Mouse (Mus musculus) forebrain, embryonic 11.5 days (tissue): Measurements from ENCODE around the gene Capn15. TPM values are rescaled to one million over a fixed set of nuclear protein-coding genes. Genes with fewer than 3 reads are reported as not detected.

Source experiments
- ATAC-seq: fragments of 200-750 bp; cut with Nextera tagmentation; replicated peaks from 2 replicates; pipeline ENCODE4 v1.8.0; 2017; ENCODE audit warnings: moderate TSS enrichment; ENCODE audit not compliant: low FRiP score
- DNase-seq: peaks from one replicate; pipeline ENCODE4 v3.0.0-alpha.2; 2017; ENCODE audit warnings: low spot score
- H3K27ac ChIP-seq: fragments of 300-500 bp; sonication (generic); 2 replicates; pipeline ENCODE4 v1.5.1; 2014; ENCODE audit warnings: low read depth, low read length
- H3K27me3 ChIP-seq: fragments of 300-500 bp; sonication (generic); 2 replicates; pipeline ENCODE4 v1.6.1; 2014; ENCODE audit warnings: mild to moderate bottlenecking, low read length, mixed read lengths; ENCODE audit not compliant: control insufficient read depth, insufficient read depth
- H3K36me3 ChIP-seq: fragments of 300-500 bp; sonication (generic); 2 replicates; pipeline ENCODE4 v1.6.1; 2014; ENCODE audit warnings: mild to moderate bottlenecking, low read length, moderate library complexity, mixed read lengths; ENCODE audit not compliant: control insufficient read depth, insufficient read depth
- H3K4me1 ChIP-seq: fragments of 300-500 bp; sonication (generic); replicated peaks from 2 replicates; pipeline ENCODE4 v1.6.1; 2014; ENCODE audit warnings: low read length, mixed read lengths; ENCODE audit not compliant: control insufficient read depth, insufficient read depth
- H3K4me2 ChIP-seq: fragments of 300-500 bp; sonication (generic); 2 replicates; pipeline ENCODE4 v1.6.1; 2014; ENCODE audit warnings: low read depth, mild to moderate bottlenecking, low read length, moderate library complexity, mixed read lengths; ENCODE audit not compliant: severe bottlenecking
- H3K4me3 ChIP-seq: fragments of 300-500 bp; sonication (generic); 2 replicates; pipeline ENCODE4 v1.5.1; 2014; ENCODE audit warnings: low read depth, low read length
- H3K9ac ChIP-seq: fragments of 300-500 bp; sonication (generic); 2 replicates; pipeline ENCODE4 v1.6.1; 2014; ENCODE audit warnings: low read length
- H3K9me3 ChIP-seq: fragments of 300-500 bp; sonication (generic); 2 replicates; pipeline ENCODE4 v1.6.1; 2016; ENCODE audit warnings: low read length, mixed read lengths; ENCODE audit not compliant: control insufficient read depth
- WGBS: fragments of 180-500 bp; shearing (Covaris S2); extraction: QIAGEN DNeasy Blood & Tissue Kit; methylation state at CpG from one replicate; pipeline ENCODE4 v1.1.7; 2014; 5-methylcytosine and 5-hydroxymethylcytosine counted together
- polyA plus RNA-seq: library from polyadenylated mRNA; unstranded; fragments of >200 nt; fragmentation: Nextera tagmentation; extraction: Ambion mirVana; gene quantifications from 2 replicates; pipeline ENCODE4 v1.2.1, GENCODE M21; 2014

The Capn15 gene
- polyA plus RNA-seq, 1 experiment from 2014 or later, result 33.1 TPM

GRCm38 (mm10) chr17:25984556-25985305 lies 865 bp downstream of the Capn15 start:
- ATAC-seq (no peak), DNase-seq (no peak)
- WGBS, result 16% methylated on average over 17 of the region's 17 CpGs
- peak overlapping the region; percentile 91 for H3K9ac ChIP-seq
- no peak overlapping the region for H3K27ac ChIP-seq
- no peaks in the 10 kb centered on the region for H3K9me3 ChIP-seq
- no peaks in the 10 kb centered on the region; the same call in 1 of the 2 replicates for H3K36me3 ChIP-seq
- H3K4me3 ChIP-seq, result peak overlapping the region; percentile 90
- peak overlapping the region; percentile 87 for H3K4me2 ChIP-seq
- peaks cover 6% of the 10 kb centered on the region; the same call in 1 of the 2 replicates for H3K4me1 ChIP-seq
- H3K27me3 ChIP-seq, result no peaks in the 10 kb centered on the region

- Histone ChIP-seq H3K27ac (no peak overlapping the region), H3K9ac (no peak overlapping the region), H3K27me3 (no peaks in the 10 kb centered on the region), H3K4me2 (peak overlapping the region; percentile 87; the same call in 1 of the 2 replicates), H3K36me3 (no peaks in the 10 kb centered on the region; the same call in 1 of the 2 replicates), H3K4me3 (no peak overlapping the region), H3K9me3 (no peaks in the 10 kb centered on the region), H3K4me1 (peaks cover 6% of the 10 kb centered on the region; the same call in 1 of the 2 replicates)
- no peak for ATAC-seq
- no peak for DNase-seq
- 91% methylated on average over 1 of the region's 1 CpGs for WGBS
Measured at GRCm38 (mm10) chr17:25984066-25984465, 1.5 kb downstream of the Capn15 start.

DNA sequence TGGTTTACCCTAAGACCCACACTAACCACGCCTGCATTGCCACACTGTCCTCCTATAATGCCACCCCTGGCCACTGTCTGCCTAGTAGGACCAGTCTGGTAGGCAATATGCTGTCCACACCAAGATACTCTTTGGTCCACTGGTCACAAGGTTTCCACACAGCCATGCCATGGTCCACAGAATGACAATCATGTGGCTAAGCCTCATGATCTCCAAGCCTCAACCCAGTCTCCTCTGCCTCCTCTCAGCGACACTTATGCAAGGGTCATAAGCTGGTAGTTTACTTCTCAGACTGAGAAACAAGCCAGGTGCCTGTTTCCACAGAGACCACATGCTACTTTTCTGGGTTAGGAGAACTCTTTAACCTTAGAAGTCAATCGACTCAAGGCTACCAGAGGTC lies 2.7 kb downstream of the Capn15 start:
- Histone ChIP-seq H3K4me1 (peaks cover 6% of the 10 kb centered on the region; the same call in 1 of the 2 replicates), H3K27ac (no peak overlapping the region), H3K9ac (no peak overlapping the region), H3K9me3 (no peaks in the 10 kb centered on the region), H3K36me3 (no peaks in the 10 kb centered on the region; the same call in 1 of the 2 replicates), H3K4me2 (no peak overlapping the region), H3K27me3 (no peaks in the 10 kb centered on the region), H3K4me3 (no peak overlapping the region)
- DNase-seq, result no peak
- WGBS, result 93% methylated on average over 3 of the region's 3 CpGs
- ATAC-seq, result no peak

- H3K27ac ChIP-seq, result no peak overlapping the region
- no peaks in the 10 kb centered on the region for H3K36me3 ChIP-seq
- DNase-seq (no peak), ATAC-seq (no peak)
- peaks cover 6% of the 10 kb centered on the region; the same call in 1 of the 2 replicates for H3K4me1 ChIP-seq
- WGBS, result 93% methylated on average over 5 of the region's 5 CpGs
- no peak overlapping the region for H3K4me3 ChIP-seq
- H3K4me2 ChIP-seq, result no peak overlapping the region
- H3K9me3 ChIP-seq, result no peaks in the 10 kb centered on the region
- H3K27me3 ChIP-seq, result no peaks in the 10 kb centered on the region
- H3K9ac ChIP-seq, result no peak overlapping the region
Measured at GRCm38 (mm10) chr17:25980854-25981253, 4.7 kb downstream of the Capn15 start.

DNA sequence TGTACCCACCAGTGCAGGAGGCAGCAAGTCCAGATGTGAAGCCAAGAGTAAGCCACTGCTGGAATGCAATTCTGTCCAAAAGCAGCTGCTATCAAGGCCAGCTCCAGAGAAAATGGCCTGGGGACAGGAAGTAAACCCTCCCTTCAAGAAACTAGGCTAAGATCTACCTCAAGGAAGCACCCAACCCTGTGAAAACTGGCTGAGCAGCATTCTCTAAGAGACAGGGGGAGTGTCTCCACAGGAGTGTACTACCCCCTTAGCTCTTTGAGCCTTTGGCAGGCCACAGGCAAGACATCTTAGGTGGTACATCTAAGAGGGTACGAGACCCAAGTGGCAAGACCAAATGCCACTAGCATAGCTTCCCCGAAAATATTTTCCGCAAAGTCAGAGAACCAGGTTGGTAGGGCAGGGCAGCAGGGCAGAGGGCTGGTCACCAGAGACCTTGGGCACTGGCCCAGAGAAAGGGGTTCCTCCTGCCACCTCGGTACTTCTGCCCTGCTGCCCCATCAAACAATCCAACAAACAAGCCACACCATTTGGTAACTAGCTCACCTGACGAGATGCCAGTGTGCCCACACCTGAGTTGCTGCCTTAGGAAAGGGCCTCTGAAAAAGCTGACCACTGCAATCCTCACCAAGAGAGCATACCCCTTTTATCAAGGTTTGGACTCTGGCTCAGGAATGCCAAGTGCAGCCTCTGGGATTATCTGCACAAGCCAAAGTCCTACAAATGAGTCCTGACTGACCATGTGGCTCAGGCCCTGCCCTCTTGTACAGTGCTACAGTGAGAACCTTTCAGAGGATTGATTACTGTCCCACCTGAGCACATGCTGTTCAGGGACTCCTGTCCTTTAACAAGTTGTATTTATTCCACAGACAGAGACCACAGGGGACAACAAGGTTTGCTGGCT lies 5.5 kb downstream of the Capn15 start:
- H3K4me1 ChIP-seq, result peaks cover 6% of the 10 kb centered on the region; the same call in 1 of the 2 replicates
- H3K4me3 ChIP-seq, result no peak overlapping the region
- H3K27ac ChIP-seq, result no peak overlapping the region
- no peak for DNase-seq
- H3K27me3 ChIP-seq, result no peaks in the 10 kb centered on the region
- H3K4me2 ChIP-seq, result no peak overlapping the region
- WGBS, result 97% methylated on average over 5 of the region's 5 CpGs
- no peak for ATAC-seq
- no peaks in the 10 kb centered on the region for H3K36me3 ChIP-seq
- no peak overlapping the region for H3K9ac ChIP-seq
- H3K9me3 ChIP-seq, result no peaks in the 10 kb centered on the region

DNA sequence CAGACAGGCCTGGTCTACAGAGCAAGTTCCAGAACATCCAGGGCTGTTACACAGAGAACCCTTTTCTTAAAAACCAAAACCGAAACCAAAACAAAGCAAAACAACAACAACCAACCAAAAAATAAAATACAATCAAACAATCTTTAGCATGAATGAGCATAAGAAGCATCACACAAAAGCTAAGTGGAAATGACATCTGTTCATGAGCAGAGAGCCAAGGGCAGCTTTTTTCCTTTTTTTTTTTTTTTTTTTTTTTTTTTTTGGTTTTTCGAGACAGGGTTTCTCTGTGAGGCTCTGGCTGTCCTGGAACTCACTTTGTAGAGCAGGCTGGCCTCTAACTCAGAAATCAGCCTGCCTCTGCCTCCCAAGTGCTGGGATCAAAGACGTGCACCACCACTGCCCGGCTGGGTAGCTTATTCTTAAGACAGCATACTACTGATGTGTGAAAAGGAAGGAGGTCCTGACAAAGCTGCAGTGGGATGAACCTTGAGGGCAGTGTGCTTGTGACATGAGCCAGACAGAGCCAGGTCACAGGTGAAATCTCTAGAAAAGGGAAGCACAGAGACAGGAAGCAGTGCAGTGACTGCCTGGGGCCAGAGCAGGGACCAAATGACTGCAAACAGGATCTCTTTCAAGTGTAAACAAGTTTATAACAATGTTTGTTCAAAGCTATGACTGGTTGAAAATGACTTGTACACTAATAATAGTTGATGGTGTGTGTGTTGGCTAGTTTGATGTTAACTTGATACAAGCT lies 14.5 kb downstream of the Capn15 start:
- Histone ChIP-seq H3K4me3 (no peak overlapping the region), H3K27me3 (no peaks in the 10 kb centered on the region), H3K4me2 (no peak overlapping the region), H3K9ac (no peak overlapping the region), H3K9me3 (no peaks in the 10 kb centered on the region), H3K36me3 (no peaks in the 10 kb centered on the region), H3K27ac (no peak overlapping the region), H3K4me1 (no peaks in the 10 kb centered on the region)
- DNase-seq (no peak), ATAC-seq (no peak)
- WGBS, result 88% methylated on average over 4 of the region's 4 CpGs

DNA sequence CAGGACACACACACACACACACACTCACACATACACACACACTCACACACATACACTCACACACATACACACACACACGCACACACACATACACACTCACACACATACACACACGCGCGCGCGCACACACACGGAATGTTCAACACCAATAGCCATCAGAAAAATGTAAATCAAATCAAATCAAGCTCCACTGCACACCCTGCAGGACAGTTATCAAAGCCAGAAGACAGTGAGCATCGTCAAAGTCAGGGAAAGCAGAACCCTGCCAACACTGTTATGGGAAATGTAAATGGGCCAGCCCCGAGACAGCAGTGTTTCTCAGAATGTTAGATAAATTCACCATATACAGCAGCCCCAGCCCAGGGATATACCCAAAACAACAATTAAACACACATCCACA lies 15.1 kb downstream of the Capn15 start:
- WGBS, result 92% methylated on average over 9 of the region's 9 CpGs
- ATAC-seq (no peak), DNase-seq (no peak)
- Histone ChIP-seq H3K27ac (no peak overlapping the region), H3K27me3 (no peaks in the 10 kb centered on the region), H3K4me3 (no peak overlapping the region), H3K4me2 (no peak overlapping the region), H3K4me1 (no peaks in the 10 kb centered on the region), H3K36me3 (no peaks in the 10 kb centered on the region), H3K9ac (no peak overlapping the region), H3K9me3 (no peaks in the 10 kb centered on the region)

- H3K27me3 ChIP-seq, result no peaks in the 10 kb centered on the region
- no peak overlapping the region for H3K4me3 ChIP-seq
- H3K36me3 ChIP-seq, result no peaks in the 10 kb centered on the region
- no peaks in the 10 kb centered on the region for H3K4me1 ChIP-seq
- H3K27ac ChIP-seq, result no peak overlapping the region
- H3K9me3 ChIP-seq, result no peaks in the 10 kb centered on the region
- ATAC-seq (no peak), DNase-seq (no peak)
- no peak overlapping the region for H3K4me2 ChIP-seq
- WGBS, result 92% methylated on average over 1 of the region's 1 CpGs
- H3K9ac ChIP-seq, result no peak overlapping the region
Measured at GRCm38 (mm10) chr17:25968176-25968575, 17.4 kb downstream of the Capn15 start.
